Mouse (Mus musculus): Measurements from ENCODE around the gene Pomgnt2. TPM values are rescaled to one million over a fixed set of nuclear protein-coding genes. Genes with fewer than 3 reads are reported as not detected.

Gene Pomgnt2
- polyA plus RNA-seq, 1 experiment from 2014 or later = 10.5 TPM

- H3K27me3 ChIP-seq (ENCODE audit: insufficient read depth, low read length) = no peaks in the 10 kb centered on the region
- peak; percentile 96 for ATAC-seq (ENCODE audit: insufficient read depth)
- H3K4me2 ChIP-seq = peak within 1 kb of the TSS; percentile 58
- H3K9me3 ChIP-seq (ENCODE audit: low read depth, low read length) = no peaks in the 10 kb centered on the region
- H3K4me1 ChIP-seq (ENCODE audit: insufficient read depth) = peaks cover 7% of the 10 kb centered on the region; the same call in 1 of the 2 replicates
- H3K36me3 ChIP-seq (ENCODE audit: insufficient read depth) = no peaks in the 10 kb centered on the region
- peak; percentile 93 for DNase-seq
- H3K9ac ChIP-seq = peak within 1 kb of the TSS; percentile 43
- peak within 1 kb of the TSS; percentile 34 for H3K4me3 ChIP-seq (ENCODE audit: low read depth, low read length)
- 3% methylated on average over 14 of the region's 14 CpGs for WGBS
- H3K27ac ChIP-seq (ENCODE audit: low read depth) = peak within 1 kb of the TSS; percentile 80
- TF ChIP-seq CTCF (IDR thresholded peaks at IDR 0.05; ENCODE audit: low read depth) = peak; percentile 17; the same call in 1 of the 2 replicates
Observed at GRCm38 (mm10) chr9:121950418-121951113, 46.3 kb downstream of the Pomgnt2 start, which contains the start of gene Fam198a. Gene Fam198a (plus strand): TSS chr9:121950988.

GRCm38 (mm10) chr9:121948431-121948830, 48.5 kb downstream of the Pomgnt2 start:
- H3K36me3 ChIP-seq (ENCODE audit: insufficient read depth) = no peaks in the 10 kb centered on the region
- no peak overlapping the region for H3K4me3 ChIP-seq (ENCODE audit: low read depth, low read length)
- H3K9ac ChIP-seq = no peak overlapping the region
- ATAC-seq (ENCODE audit: insufficient read depth) (no peak), DNase-seq (peak; percentile 47)
- peaks cover 7% of the 10 kb centered on the region; the same call in 1 of the 2 replicates for H3K4me1 ChIP-seq (ENCODE audit: insufficient read depth)
- TF ChIP-seq CTCF (IDR thresholded peaks at IDR 0.05; ENCODE audit: low read depth) = no peak
- 42% methylated on average over 4 of the region's 4 CpGs for WGBS
- no peak overlapping the region for H3K4me2 ChIP-seq
- no peaks in the 10 kb centered on the region for H3K9me3 ChIP-seq (ENCODE audit: low read depth, low read length)
- H3K27me3 ChIP-seq (ENCODE audit: insufficient read depth, low read length) = no peaks in the 10 kb centered on the region
- H3K27ac ChIP-seq (ENCODE audit: low read depth) = no peak overlapping the region

GRCm38 (mm10) chr9:121947784-121948183, 49.1 kb downstream of the Pomgnt2 start:
- peak; percentile 90 for DNase-seq

GRCm38 (mm10) chr9:121943628-121944027, 53.3 kb downstream of the Pomgnt2 start:
- TF ChIP-seq CTCF (IDR thresholded peaks at IDR 0.05; ENCODE audit: low read depth) = no peak
- no peak overlapping the region for H3K4me2 ChIP-seq
- ATAC-seq (ENCODE audit: insufficient read depth) (no peak), DNase-seq (no peak)
- no peaks in the 10 kb centered on the region for H3K9me3 ChIP-seq (ENCODE audit: low read depth, low read length)
- no peak overlapping the region for H3K9ac ChIP-seq
- H3K27ac ChIP-seq (ENCODE audit: low read depth) = no peak overlapping the region
- no peaks in the 10 kb centered on the region for H3K27me3 ChIP-seq (ENCODE audit: insufficient read depth, low read length)
- no peak overlapping the region for H3K4me3 ChIP-seq (ENCODE audit: low read depth, low read length)
- no peaks in the 10 kb centered on the region for H3K4me1 ChIP-seq (ENCODE audit: insufficient read depth)
- 87% methylated on average over 3 of the region's 3 CpGs for WGBS
- no peaks in the 10 kb centered on the region for H3K36me3 ChIP-seq (ENCODE audit: insufficient read depth)

More at GRCm38 (mm10) chr9:121947784-121948183, 49.1 kb downstream of the Pomgnt2 start:
- H3K9ac ChIP-seq = no peak overlapping the region
- TF ChIP-seq CTCF (IDR thresholded peaks at IDR 0.05; ENCODE audit: low read depth) = peak; percentile 71
- H3K27ac ChIP-seq (ENCODE audit: low read depth) = no peak overlapping the region
- H3K9me3 ChIP-seq (ENCODE audit: low read depth, low read length) = no peaks in the 10 kb centered on the region
- H3K36me3 ChIP-seq (ENCODE audit: insufficient read depth) = no peaks in the 10 kb centered on the region
- no peaks in the 10 kb centered on the region for H3K27me3 ChIP-seq (ENCODE audit: insufficient read depth, low read length)
- H3K4me2 ChIP-seq = no peak overlapping the region
- 7% methylated on average over 4 of the region's 4 CpGs for WGBS
- H3K4me1 ChIP-seq (ENCODE audit: insufficient read depth) = peaks cover 7% of the 10 kb centered on the region; the same call in 1 of the 2 replicates
- no peak for ATAC-seq (ENCODE audit: insufficient read depth)
- no peak overlapping the region for H3K4me3 ChIP-seq (ENCODE audit: low read depth, low read length)

- Histone ChIP-seq H3K27me3 (ENCODE audit: insufficient read depth, low read length) (no peaks in the 10 kb centered on the region), H3K4me1 (ENCODE audit: insufficient read depth) (no peaks in the 10 kb centered on the region), H3K27ac (ENCODE audit: low read depth) (no peak overlapping the region), H3K4me3 (ENCODE audit: low read depth, low read length) (no peak overlapping the region), H3K9me3 (ENCODE audit: low read depth, low read length) (no peaks in the 10 kb centered on the region), H3K4me2 (no peak overlapping the region), H3K9ac (no peak overlapping the region), H3K36me3 (ENCODE audit: insufficient read depth) (no peaks in the 10 kb centered on the region)
- TF ChIP-seq CTCF (IDR thresholded peaks at IDR 0.05; ENCODE audit: low read depth) = no peak
- WGBS = 87% methylated on average over 3 of the region's 3 CpGs
- ATAC-seq (ENCODE audit: insufficient read depth) (no peak), DNase-seq (no peak)
Observed at GRCm38 (mm10) chr9:121943005-121943404, 53.9 kb downstream of the Pomgnt2 start.

- peak overlapping the region; percentile 54 for H3K9ac ChIP-seq
- H3K4me1 ChIP-seq (ENCODE audit: insufficient read depth) = no peaks in the 10 kb centered on the region
- H3K27me3 ChIP-seq (ENCODE audit: insufficient read depth, low read length) = no peaks in the 10 kb centered on the region
- no peaks in the 10 kb centered on the region for H3K36me3 ChIP-seq (ENCODE audit: insufficient read depth)
- 55% methylated on average over 21 of the region's 21 CpGs for WGBS
- DNase-seq (peak; percentile 75), ATAC-seq (ENCODE audit: insufficient read depth) (peak; percentile 77)
- peak overlapping the region; percentile 53 for H3K4me2 ChIP-seq
- TF ChIP-seq CTCF (IDR thresholded peaks at IDR 0.05; ENCODE audit: low read depth) = no peak
- peak overlapping the region; percentile 42 for H3K4me3 ChIP-seq (ENCODE audit: low read depth, low read length)
- no peak overlapping the region for H3K27ac ChIP-seq (ENCODE audit: low read depth)
- H3K9me3 ChIP-seq (ENCODE audit: low read depth, low read length) = no peaks in the 10 kb centered on the region
Observed at GRCm38 (mm10) chr9:121937944-121938355, 59.0 kb downstream of the Pomgnt2 start.

- ATAC-seq (ENCODE audit: insufficient read depth) (peak; percentile 52), DNase-seq (no peak)
- Histone ChIP-seq H3K27ac (ENCODE audit: low read depth) (no peak overlapping the region), H3K36me3 (ENCODE audit: insufficient read depth) (no peaks in the 10 kb centered on the region), H3K27me3 (ENCODE audit: insufficient read depth, low read length) (no peaks in the 10 kb centered on the region), H3K4me2 (peak overlapping the region; percentile 53), H3K4me3 (ENCODE audit: low read depth, low read length) (peak overlapping the region; percentile 42), H3K9ac (peak overlapping the region; percentile 54; the same call in 1 of the 2 replicates), H3K9me3 (ENCODE audit: low read depth, low read length) (no peaks in the 10 kb centered on the region), H3K4me1 (ENCODE audit: insufficient read depth) (no peaks in the 10 kb centered on the region)
- TF ChIP-seq CTCF (IDR thresholded peaks at IDR 0.05; ENCODE audit: low read depth) = no peak
- WGBS = 39% methylated on average over 6 of the region's 6 CpGs
Observed at GRCm38 (mm10) chr9:121937451-121937864, 59.5 kb downstream of the Pomgnt2 start.
